Mouse (Mus musculus): ENCODE data around the gene Ccdc32. TPM values are rescaled to one million over a fixed set of nuclear protein-coding genes. Genes with fewer than 3 reads are reported as not detected.
"Not testable (repeated sequence)": the region's sequence is repeated elsewhere in the genome, so short reads cannot be mapped to it uniquely, and the experiment has no call there.

The Ccdc32 gene
- polyA plus RNA-seq, 1 experiment from 2014 or later, result 55.9 TPM

GRCm38 (mm10) chr2:119017647-119018046 lies 11.5 kb downstream of the Ccdc32 start:
- ATAC-seq, result no peak

GRCm38 (mm10) chr2:119016312-119016711 lies 12.9 kb downstream of the Ccdc32 start:
- not testable (repeated sequence) for H3K4me3 ChIP-seq (ENCODE audit: low read depth, low read length); H3K9ac ChIP-seq (ENCODE audit: low read depth, low read length); H3K4me1 ChIP-seq (replicated peaks; ENCODE audit: control insufficient read depth, insufficient read depth, low read length); H3K27me3 ChIP-seq (replicated peaks; ENCODE audit: control insufficient read depth, insufficient read depth, low read length); H3K4me2 ChIP-seq (replicated peaks; ENCODE audit: low read depth); H3K9me3 ChIP-seq (ENCODE audit: control insufficient read depth); H3K27ac ChIP-seq (ENCODE audit: low read depth, low read length); ATAC-seq
- WGBS, result 79% methylated on average over 4 of the region's 4 CpGs
- peaks cover 22% of the 10 kb centered on the region for H3K36me3 ChIP-seq (ENCODE audit: control insufficient read depth, insufficient read depth)

More at GRCm38 (mm10) chr2:119017647-119018046, 11.5 kb downstream of the Ccdc32 start:
- Histone ChIP-seq H3K9ac (ENCODE audit: low read depth, low read length) (no peak overlapping the region), H3K4me2 (replicated peaks; ENCODE audit: low read depth) (no peak overlapping the region), H3K4me1 (replicated peaks; ENCODE audit: control insufficient read depth, insufficient read depth, low read length) (no peaks in the 10 kb centered on the region), H3K9me3 (ENCODE audit: control insufficient read depth) (no peaks in the 10 kb centered on the region), H3K27me3 (replicated peaks; ENCODE audit: control insufficient read depth, insufficient read depth, low read length) (no peaks in the 10 kb centered on the region), H3K36me3 (ENCODE audit: control insufficient read depth, insufficient read depth) (peaks cover 35% of the 10 kb centered on the region), H3K4me3 (ENCODE audit: low read depth, low read length) (no peak overlapping the region), H3K27ac (ENCODE audit: low read depth, low read length) (no peak overlapping the region)
- WGBS, result 95% methylated on average over 3 of the region's 3 CpGs
- peak; percentile 49 for TF ChIP-seq CTCF (IDR thresholded peaks at IDR 0.05; ENCODE audit: low read depth)

DNA sequence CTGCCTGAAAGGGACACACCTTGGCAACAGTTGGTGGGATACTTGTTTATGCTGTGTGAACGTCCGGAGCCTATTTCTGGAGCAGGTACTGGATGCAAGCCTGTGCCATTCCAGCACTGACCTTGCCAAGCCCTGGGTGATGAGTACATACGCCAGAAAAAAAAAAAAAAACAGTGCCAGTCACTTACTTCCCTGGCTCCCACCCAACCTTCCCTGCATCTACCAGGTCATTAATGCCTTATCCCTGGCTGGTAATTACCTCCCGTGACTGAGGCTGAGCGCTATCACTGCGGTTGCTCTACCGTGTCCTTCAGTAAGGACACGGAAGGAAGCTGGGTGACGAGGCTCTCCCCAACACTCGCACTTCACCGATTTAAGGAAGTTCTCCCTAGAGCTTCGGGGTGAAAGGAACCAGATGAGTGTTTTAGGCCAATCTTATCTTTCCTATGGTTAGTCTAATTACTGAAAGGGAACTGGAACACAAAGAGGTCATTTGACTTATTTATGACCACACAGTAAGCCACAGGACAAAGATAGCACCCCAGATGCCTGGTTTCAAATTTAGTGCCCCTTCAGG lies 13.5 kb downstream of the Ccdc32 start:
- peaks cover 16% of the 10 kb centered on the region for H3K36me3 ChIP-seq (ENCODE audit: control insufficient read depth, insufficient read depth)
- H3K4me1 ChIP-seq (replicated peaks; ENCODE audit: control insufficient read depth, insufficient read depth, low read length), result no peaks in the 10 kb centered on the region
- H3K4me3 ChIP-seq (ENCODE audit: low read depth, low read length), result no peak overlapping the region
- no peak overlapping the region for H3K9ac ChIP-seq (ENCODE audit: low read depth, low read length)
- H3K27me3 ChIP-seq (replicated peaks; ENCODE audit: control insufficient read depth, insufficient read depth, low read length), result no peaks in the 10 kb centered on the region
- no peak overlapping the region for H3K27ac ChIP-seq (ENCODE audit: low read depth, low read length)
- WGBS, result 44% methylated on average over 12 of the region's 12 CpGs
- ATAC-seq, result peak; percentile 59
- no peak for TF ChIP-seq CTCF (IDR thresholded peaks at IDR 0.05; ENCODE audit: low read depth)
- no peaks in the 10 kb centered on the region for H3K9me3 ChIP-seq (ENCODE audit: control insufficient read depth)
- peak overlapping the region; percentile 47 for H3K4me2 ChIP-seq (replicated peaks; ENCODE audit: low read depth)

- ATAC-seq, result peak; percentile 46; the same call in 1 of the 2 replicates
- peak; percentile 40 for TF ChIP-seq CTCF (IDR thresholded peaks at IDR 0.05; ENCODE audit: low read depth)
These were observed 14.2 kb downstream of the Ccdc32 start for GRCm38 (mm10) chr2:119014989-119015388.

GRCm38 (mm10) chr2:119009376-119009775 lies 19.8 kb downstream of the Ccdc32 start:
- Histone ChIP-seq H3K9me3 (ENCODE audit: control insufficient read depth) (no peaks in the 10 kb centered on the region), H3K4me1 (replicated peaks; ENCODE audit: control insufficient read depth, insufficient read depth, low read length) (no peaks in the 10 kb centered on the region), H3K4me2 (replicated peaks; ENCODE audit: low read depth) (no peak overlapping the region), H3K27ac (ENCODE audit: low read depth, low read length) (no peak overlapping the region), H3K27me3 (replicated peaks; ENCODE audit: control insufficient read depth, insufficient read depth, low read length) (no peaks in the 10 kb centered on the region), H3K4me3 (ENCODE audit: low read depth, low read length) (no peak overlapping the region), H3K9ac (ENCODE audit: low read depth, low read length) (no peak overlapping the region), H3K36me3 (ENCODE audit: control insufficient read depth, insufficient read depth) (no peaks in the 10 kb centered on the region)
- 87% methylated on average over 2 of the region's 2 CpGs for WGBS
- no peak for TF ChIP-seq CTCF (IDR thresholded peaks at IDR 0.05; ENCODE audit: low read depth)
- ATAC-seq, result no peak

More at GRCm38 (mm10) chr2:119014989-119015388, 14.2 kb downstream of the Ccdc32 start:
- H3K27me3 ChIP-seq (replicated peaks; ENCODE audit: control insufficient read depth, insufficient read depth, low read length), result no peaks in the 10 kb centered on the region
- H3K4me3 ChIP-seq (ENCODE audit: low read depth, low read length), result no peak overlapping the region
- no peaks in the 10 kb centered on the region for H3K9me3 ChIP-seq (ENCODE audit: control insufficient read depth)
- H3K36me3 ChIP-seq (ENCODE audit: control insufficient read depth, insufficient read depth), result peaks cover 16% of the 10 kb centered on the region
- H3K4me2 ChIP-seq (replicated peaks; ENCODE audit: low read depth), result no peak overlapping the region
- no peaks in the 10 kb centered on the region for H3K4me1 ChIP-seq (replicated peaks; ENCODE audit: control insufficient read depth, insufficient read depth, low read length)
- H3K9ac ChIP-seq (ENCODE audit: low read depth, low read length), result no peak overlapping the region
- no peak overlapping the region for H3K27ac ChIP-seq (ENCODE audit: low read depth, low read length)
- WGBS, result 56% methylated on average over 7 of the region's 7 CpGs

- no peaks in the 10 kb centered on the region for H3K36me3 ChIP-seq (ENCODE audit: control insufficient read depth, insufficient read depth)
- ATAC-seq, result no peak
- WGBS, result 80% methylated on average over 7 of the region's 7 CpGs
- TF ChIP-seq CTCF (IDR thresholded peaks at IDR 0.05; ENCODE audit: low read depth), result no peak
- no peaks in the 10 kb centered on the region for H3K4me1 ChIP-seq (replicated peaks; ENCODE audit: control insufficient read depth, insufficient read depth, low read length)
- no peak overlapping the region for H3K9ac ChIP-seq (ENCODE audit: low read depth, low read length)
- H3K27ac ChIP-seq (ENCODE audit: low read depth, low read length), result no peak overlapping the region
- no peak overlapping the region for H3K4me2 ChIP-seq (replicated peaks; ENCODE audit: low read depth)
- no peak overlapping the region for H3K4me3 ChIP-seq (ENCODE audit: low read depth, low read length)
- no peaks in the 10 kb centered on the region for H3K9me3 ChIP-seq (ENCODE audit: control insufficient read depth)
- H3K27me3 ChIP-seq (replicated peaks; ENCODE audit: control insufficient read depth, insufficient read depth, low read length), result no peaks in the 10 kb centered on the region
These were observed 22.3 kb downstream of the Ccdc32 start for GRCm38 (mm10) chr2:119006886-119007285.

All from intestine, postnatal 0 days (tissue).